Mouse (Mus musculus): ENCODE results near the gene Olfr901.
"Not testable (repeated sequence)": the region's sequence is repeated elsewhere in the genome, so short reads cannot be mapped to it uniquely, and the experiment has no call there.

The Olfr901 gene

DNA sequence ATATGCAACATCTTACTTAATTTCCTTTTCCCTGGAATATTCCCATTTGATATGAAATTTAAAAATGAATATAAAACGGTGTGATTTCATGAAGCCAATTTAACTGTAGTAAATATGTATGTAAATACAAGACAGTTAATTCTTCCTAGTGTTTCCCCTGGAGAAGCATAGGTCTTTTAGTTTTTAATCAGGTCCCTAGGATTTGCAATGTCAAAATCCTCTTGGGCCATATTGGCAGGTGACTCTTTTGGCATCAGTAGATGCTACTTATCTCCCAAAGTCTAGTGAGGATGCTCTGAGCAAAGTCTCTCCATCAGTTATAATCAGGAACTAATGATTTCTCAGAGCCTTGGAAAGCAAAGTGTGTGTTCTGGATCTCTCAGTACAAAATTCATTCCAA is at the start of gene Olfr901:
Gene Olfr901, plus strand, starts transcription at position 301 of the 400 bp plus-strand sequence.
- no peak for DNase-seq (ENCODE audit: low spot score)

DNA sequence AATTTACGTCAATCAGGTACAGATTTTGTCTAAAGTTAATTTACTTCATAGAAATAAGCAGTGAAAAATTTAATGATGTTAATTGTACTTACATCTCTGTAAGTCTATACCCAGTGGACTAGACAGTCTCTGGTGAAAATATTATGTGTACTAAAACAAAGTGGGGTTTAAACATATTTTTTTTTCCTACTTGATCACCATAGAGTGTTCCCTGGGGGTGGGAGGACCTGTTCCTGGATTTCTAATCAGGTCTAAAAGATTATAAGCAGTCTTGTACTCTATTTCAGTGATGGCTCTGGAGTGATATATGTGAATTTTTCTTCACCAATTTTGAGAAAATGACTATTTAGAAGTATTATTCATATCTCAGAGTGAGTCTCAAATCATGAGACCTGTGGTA is 27.9 kb upstream of the Olfr901 start, which contains the start of gene Olfr147:
Gene Olfr147, plus strand, starts transcription at position 301 of the 400 bp plus-strand sequence.
- DNase-seq (ENCODE audit: low spot score): no peak

DNA sequence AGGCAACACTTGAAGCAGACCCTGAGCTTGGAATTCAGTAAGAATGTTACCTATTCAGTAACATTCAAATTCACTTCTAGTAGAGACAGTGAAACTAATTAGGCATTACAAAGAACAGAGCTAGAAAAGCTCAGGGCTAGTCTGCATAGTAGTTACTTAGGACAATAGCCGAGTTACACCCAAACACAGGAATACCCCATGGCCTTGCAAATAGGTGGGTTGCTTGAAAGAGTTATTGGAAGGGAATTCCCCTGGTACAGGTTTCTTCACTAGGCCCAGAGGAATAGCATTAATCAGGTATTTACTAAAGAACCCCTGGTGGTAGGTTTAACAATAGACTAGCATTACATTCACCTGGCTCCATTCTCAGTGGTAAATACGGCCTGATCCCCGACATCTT is 21.8 kb upstream of the Olfr901 start:
- not testable (repeated sequence) for DNase-seq (ENCODE audit: low spot score)

DNA sequence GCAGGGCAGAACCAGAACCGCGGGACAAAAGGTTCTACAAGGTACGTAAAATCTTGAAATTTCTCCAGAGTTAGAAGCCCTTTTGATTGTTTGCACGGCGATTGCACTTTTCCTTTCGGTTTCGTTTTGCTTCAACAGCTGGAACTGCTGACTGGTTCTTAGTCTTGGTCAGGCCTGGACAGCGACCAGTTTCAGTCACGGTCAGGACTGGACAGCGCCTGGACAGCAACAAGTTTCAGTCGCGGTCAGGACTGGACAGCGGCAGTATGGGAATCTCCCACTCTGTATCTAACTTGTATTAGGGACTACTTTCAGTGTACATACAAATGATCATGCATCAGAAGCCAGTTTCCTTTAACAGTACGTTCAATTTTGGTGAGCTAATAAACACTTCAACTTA is 15.8 kb upstream of the Olfr901 start:
- not testable (repeated sequence) for DNase-seq (ENCODE audit: low spot score)

DNA sequence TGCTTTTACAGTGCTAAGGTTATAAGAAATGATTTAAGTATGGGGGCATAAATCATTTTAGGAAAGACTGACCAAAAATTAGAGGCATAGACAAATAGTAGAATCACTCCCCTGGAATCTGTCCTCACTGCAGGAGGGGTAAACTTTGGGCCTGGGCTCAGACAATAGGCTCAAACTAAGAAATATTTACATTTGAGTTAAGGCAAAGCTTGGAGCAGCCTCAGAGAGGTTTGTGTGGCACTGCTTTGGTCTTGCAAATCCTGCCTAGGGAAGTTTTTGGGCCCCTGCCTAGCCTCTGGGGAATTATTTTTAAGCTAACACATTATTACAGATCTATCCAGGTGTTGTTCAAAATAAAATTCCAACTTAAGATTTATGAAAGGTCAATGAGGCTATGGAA is 5.5 kb upstream of the Olfr901 start:
- no peak for DNase-seq (ENCODE audit: low spot score)

DNA sequence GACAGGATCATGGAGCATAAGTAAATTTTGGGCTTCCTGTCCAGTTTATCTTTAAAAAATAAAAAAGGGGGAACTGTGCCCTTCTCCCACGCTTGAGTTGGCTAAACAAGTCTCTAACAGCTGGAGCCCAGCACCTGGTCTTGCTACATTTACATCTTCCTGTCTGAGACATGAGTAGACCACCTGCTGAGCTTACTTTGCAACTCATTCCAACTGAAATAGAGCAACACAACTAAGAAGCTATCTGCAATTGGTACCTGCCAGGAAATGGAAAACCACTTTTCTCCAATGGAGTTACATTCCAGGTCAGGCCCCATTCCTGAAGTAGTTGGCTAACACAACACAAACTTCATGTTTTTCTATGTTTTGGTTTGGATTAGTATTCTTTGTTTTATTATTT is 2.2 kb upstream of the Olfr901 start:
- DNase-seq (ENCODE audit: low spot score): no peak

DNA sequence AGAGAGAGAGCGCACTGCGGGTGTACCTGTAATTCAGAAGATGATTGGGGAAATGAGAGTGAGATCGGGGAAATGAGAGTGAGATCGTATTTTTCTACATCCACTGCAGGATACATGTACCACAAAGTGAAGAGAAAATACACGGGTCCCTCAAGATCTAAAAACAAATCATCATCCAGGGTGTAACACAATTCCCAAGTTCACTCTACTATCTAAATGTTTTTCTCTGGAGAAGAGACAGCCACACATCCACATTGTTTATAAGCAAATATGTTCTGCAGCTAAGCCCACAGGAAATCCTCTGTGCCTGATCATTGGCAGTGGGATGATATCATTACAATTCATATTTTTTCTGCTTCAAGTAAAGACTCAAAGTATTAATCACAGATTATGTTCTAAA is 18.1 kb downstream of the Olfr901 start, which contains the start of gene Olfr902:
Gene Olfr902, plus strand, starts transcription at position 301 of the 400 bp plus-strand sequence.
- DNase-seq (ENCODE audit: low spot score): no peak

DNA sequence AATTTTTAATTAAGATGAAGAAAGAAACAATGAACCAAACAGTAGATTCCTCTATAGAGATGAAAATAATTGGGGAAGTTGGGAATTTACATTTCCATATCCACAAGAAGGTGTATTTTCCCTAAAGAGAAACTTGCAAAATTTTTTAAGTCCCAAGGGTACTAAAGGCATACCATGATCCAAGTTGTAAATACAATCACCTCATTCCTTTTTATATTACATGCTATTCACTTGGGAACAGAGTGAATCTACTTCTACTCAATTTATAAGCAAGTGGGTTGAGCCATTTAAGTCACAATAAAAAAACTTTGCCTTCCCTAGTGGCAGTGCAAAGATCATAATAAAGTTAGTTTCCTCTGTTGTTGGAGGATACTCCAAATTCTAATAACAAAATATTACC is 33.6 kb downstream of the Olfr901 start, which contains the start of gene Olfr904:
Gene Olfr904, plus strand, starts transcription at position 301 of the 400 bp plus-strand sequence.
- no peak for DNase-seq (ENCODE audit: low spot score)

DNA sequence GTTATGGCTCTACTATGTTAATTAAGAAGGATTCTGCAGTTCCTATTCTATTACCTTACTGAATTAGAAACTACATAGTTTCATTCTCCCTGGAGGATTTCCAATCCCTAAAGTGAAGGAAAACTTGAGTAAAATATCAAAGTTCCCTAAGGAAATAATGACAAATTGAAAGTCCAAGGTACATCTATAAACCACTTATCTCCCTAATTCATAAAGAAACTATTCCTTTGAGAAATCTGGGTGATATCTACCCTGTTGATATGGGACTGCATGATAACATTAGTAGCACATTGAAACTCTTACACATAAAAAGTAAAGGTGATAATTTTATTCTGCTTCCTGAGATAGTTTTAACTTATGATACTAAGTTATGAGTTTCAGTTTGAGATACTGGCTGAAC is 41.6 kb downstream of the Olfr901 start, which contains the start of gene Olfr905:
Gene Olfr905, plus strand, starts transcription at position 301 of the 400 bp plus-strand sequence.
- no peak for DNase-seq (ENCODE audit: low spot score)
